Mouse (Mus musculus): ENCODE measurements at regions not wholly inside any gene's neighbourhood (a gene's known extent, or its start where the extent isn't known, plus 50 kb on each side); places are given as distances from the start of the nearest gene placed in this dataset.

GRCm38 (mm10) chr10:117471818-117472567 lies 92.2 kb upstream of the Cpsf6 start:
- TF ChIP-seq CTCF (IDR thresholded peaks at IDR 0.05; ENCODE audit: low read depth): no peak
- no peak for TF ChIP-seq EP300 (IDR thresholded peaks at IDR 0.05; ENCODE audit: low read depth)
